Comparison of ENCODE assay signal across 21 mouse cellular contexts in the genomic region with DNA sequence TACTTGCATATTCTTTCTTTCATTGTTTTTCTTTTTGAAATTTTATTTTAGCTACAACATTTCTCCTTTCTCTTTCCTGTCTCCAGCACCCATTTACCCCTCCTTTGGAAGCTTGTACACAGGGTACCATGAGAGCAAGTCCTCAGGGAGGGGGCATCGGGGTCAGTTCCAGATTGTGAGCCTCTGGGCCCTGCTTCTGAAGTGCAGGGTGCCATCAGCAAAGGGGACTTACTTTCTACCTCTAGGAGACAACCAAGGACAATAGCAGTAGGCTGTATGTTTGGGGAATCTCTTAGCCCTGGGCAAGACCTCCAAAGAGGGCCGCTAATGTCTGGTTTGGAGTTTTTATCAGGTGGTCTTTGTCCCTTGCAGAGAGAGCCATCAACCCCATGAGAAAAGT. TPM values are rescaled to one million over a fixed set of nuclear protein-coding genes. Genes with fewer than 3 reads are reported as not detected.
"Had no signal": no experiment of that assay in that cellular context is flagged by ENCODE, and none has a peak within 500 bp of the region (broad histone marks: within the 10 kb centered on the region; RNA-seq: fewer than 3 reads in every experiment).

No protein-coding gene starts in this region.

- H3K4me1 ChIP-seq: lung, embryonic 15.5 days had no signal

- ATAC-seq: liver, postnatal 0 days; lung, postnatal 0 days had no signal

- H3K36me3 ChIP-seq: liver, embryonic 15.5 days; lung, embryonic 15.5 days; midbrain, embryonic 15.5 days; neural tube, embryonic 12.5 days; stomach, embryonic 15.5 days had no signal

- H3K27ac ChIP-seq: liver, embryonic 15.5 days; lung, embryonic 15.5 days; macrophage; midbrain, embryonic 15.5 days; neural tube, embryonic 12.5 days; stomach, embryonic 15.5 days; stomach, postnatal 0 days had no signal

- DNase-seq: lung, adult 2 months; lung, postnatal 14 days had no signal

- H3K27me3 ChIP-seq: liver, embryonic 15.5 days; lung, embryonic 15.5 days; midbrain, embryonic 15.5 days; neural tube, embryonic 12.5 days; stomach, embryonic 15.5 days had no signal

- H3K4me3 ChIP-seq: liver, embryonic 15.5 days; lung, embryonic 15.5 days; megakaryocyte, embryonic 14.5 days; midbrain, embryonic 15.5 days; neural tube, embryonic 12.5 days; stomach, embryonic 15.5 days had no signal

- H3K4me2 ChIP-seq: liver, embryonic 15.5 days; lung, embryonic 15.5 days; midbrain, embryonic 15.5 days; neural tube, embryonic 12.5 days; stomach, embryonic 15.5 days had no signal

- H3K9ac ChIP-seq: liver, embryonic 15.5 days; liver, postnatal 0 days; lung, embryonic 15.5 days; midbrain, embryonic 15.5 days; neural tube, embryonic 12.5 days; stomach, embryonic 15.5 days had no signal

- H3K9me3 ChIP-seq: liver, embryonic 15.5 days; lung, embryonic 15.5 days; megakaryocyte, embryonic 14.5 days; midbrain, embryonic 15.5 days; neural tube, embryonic 12.5 days; stomach, embryonic 15.5 days had no signal

RNA-seq across cellular contexts. Expression of a gene that starts 5.6 kb away (rescaled TPM):
- total RNA-seq: megakaryocyte progenitor cell, adult 5-6 weeks; midbrain, postnatal 0 days; monocyte, adult 5-6 weeks; neutrophil, adult 5-6 weeks had no signal
- polyA plus RNA-seq: lung, adult 2 months; lung, embryonic 15.5 days; lung, postnatal 0 days; macrophage; midbrain, embryonic 15.5 days; midbrain, postnatal 0 days; neural tube, embryonic 12.5 days; neural tube, embryonic 14.5 days; spleen, adult 2 months; testis, adult 2 months; thymus, adult 2 months; urinary bladder, adult 2 months had no signal
